Mouse (Mus musculus) 3134 (cell line): ENCODE measurements at regions not wholly inside any gene's neighbourhood (a gene's known extent, or its start where the extent isn't known, plus 50 kb on each side); places are given as distances from the start of the nearest gene placed in this dataset.

ENCODE experiments used
- DNase-seq: peaks from one replicate; pipeline ENCODE4 v3.0.0-alpha.2; 2011; ENCODE audit warnings: low spot score; ENCODE audit not compliant: insufficient read length; ENCODE audit errors: extremely low read depth

GRCm38 (mm10) chr4:137216908-137217497, 60.3 kb upstream of the Wnt4 start:
- no peak for DNase-seq

GRCm38 (mm10) chr4:137214573-137214972, 62.7 kb upstream of the Wnt4 start:
- no peak for DNase-seq

DNA sequence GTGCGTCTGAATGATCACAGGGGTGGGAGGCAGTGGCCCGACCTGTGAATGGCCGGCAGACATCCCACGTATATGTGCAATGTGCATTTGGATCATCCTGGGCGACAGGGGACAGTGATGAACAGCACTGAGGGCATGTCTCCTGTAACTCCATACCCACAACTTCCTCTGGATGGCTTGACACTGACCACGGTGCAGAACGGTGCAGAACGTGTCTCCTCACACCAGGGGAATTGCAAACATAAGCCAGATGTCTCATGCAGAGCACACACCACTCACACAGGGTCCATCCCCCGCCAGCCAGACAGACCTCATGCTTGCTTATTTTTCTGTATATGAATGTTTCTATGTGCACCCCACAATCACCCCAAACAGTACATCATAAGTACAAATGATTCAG, 64.4 kb upstream of the Wnt4 start:
- no peak for DNase-seq

- DNase-seq: peak; percentile 39
Measured at GRCm38 (mm10) chr4:137212106-137212505, 65.2 kb upstream of the Wnt4 start.

GRCm38 (mm10) chr4:137211288-137211687, 66.0 kb upstream of the Wnt4 start:
- DNase-seq: no peak

DNA sequence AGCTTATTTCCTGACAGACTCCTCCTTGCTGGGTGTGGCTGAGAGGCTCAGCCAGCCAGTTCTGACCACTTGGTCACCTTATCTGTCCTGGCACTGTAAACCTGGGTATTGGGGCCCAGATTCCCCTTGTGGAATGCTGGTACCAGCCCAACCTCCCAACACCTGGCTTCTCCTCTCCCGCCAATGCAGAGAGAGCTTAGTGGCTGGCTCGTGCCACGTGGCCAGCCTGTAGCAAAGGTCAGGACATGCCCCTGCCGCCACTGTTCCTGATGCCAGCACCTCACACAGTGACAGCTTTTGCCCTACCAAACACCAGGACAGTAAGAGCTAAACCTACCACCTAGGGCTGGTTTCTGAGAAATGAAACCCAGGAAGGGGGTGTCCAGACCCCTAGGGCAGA, 66.8 kb upstream of the Wnt4 start:
- no peak for DNase-seq

- DNase-seq: no peak
Measured at GRCm38 (mm10) chr4:137200968-137201367, 76.3 kb upstream of the Wnt4 start.

DNA sequence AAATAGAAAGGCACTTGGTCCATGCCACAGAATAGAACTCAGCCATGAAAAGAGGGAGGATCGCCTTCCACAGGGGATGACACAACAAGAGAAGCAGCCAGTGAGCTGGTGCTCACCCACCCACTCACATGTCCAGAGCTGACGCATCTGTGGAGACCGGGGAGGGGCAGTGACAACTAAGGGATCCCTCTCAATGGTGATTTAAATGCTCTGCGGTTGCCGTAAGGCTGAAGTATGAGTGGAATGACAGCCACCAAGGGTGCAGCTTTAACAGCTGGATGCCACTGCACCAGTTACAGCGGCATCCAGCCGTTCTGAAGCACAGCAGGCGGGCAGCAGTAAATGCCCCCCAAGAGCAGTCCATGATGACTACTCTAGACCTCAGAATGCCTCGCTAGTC, 76.9 kb upstream of the Wnt4 start:
- DNase-seq: peak; percentile 74

GRCm38 (mm10) chr4:137196491-137196974, 80.8 kb upstream of the Wnt4 start:
- DNase-seq: no peak

DNA sequence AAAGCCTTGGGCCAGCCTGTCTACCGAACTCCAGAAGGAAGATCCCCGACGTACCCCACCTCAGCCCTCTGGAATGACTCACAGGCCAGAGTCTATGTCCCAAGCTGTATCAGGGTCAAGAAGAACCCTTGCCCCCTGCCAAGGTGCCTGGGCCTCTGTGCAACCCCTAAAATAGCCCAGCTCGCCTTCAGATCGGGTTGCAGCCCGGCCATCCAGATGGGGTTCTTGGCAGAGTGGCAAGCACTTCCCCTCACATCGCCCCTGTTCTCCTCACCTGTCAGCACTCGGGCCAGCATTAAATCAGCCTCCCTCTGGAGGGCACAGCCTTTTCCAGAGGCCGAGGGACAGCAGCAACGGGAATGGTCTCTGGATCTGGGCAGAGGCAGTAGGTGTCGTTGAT, 83.2 kb upstream of the Wnt4 start:
- no peak for DNase-seq

DNA sequence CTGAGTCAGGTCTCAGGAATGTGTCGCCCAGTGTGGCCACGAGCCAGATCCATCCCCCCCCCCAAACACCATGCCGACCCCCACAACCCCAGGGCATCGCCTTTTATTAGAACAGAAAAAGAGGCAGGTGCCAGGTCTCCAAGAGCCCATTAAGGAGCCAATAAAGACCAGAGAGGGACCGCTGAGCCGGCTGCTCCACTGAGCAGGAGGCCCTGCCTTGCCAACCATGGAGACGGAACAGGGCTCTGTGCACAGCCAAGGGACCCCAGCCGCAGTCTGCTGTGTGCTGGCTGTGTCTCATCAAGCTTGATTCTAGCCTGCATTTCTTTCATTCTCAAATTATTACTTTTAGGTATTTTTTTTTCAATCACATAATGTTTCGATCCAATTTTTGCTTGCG, 86.7 kb upstream of the Wnt4 start:
- DNase-seq: no peak

DNA sequence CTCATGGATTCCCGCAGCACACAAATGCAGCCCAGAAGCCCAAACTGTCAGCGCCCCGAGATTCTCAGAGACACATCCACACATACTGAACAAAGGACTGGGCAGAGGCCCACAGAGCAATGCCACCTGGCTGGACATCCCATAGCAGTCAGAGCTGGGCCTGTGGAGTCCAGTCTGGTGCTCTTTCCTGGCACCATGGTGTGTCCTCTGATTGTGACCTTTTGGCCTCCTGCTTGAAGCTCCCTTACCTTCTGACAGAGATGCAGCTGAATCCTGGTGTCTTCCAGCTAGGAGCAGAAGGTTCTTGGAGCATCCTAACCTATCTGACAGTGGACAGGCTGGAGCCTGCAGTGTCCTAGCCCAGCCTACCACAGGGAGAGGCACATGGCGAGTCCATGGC, 87.5 kb upstream of the Wnt4 start:
- DNase-seq: no peak

- no peak for DNase-seq
Measured at GRCm38 (mm10) chr4:137189058-137189457, 88.2 kb upstream of the Wnt4 start.

GRCm38 (mm10) chr4:137187592-137187991, 89.7 kb upstream of the Wnt4 start:
- no peak for DNase-seq

DNA sequence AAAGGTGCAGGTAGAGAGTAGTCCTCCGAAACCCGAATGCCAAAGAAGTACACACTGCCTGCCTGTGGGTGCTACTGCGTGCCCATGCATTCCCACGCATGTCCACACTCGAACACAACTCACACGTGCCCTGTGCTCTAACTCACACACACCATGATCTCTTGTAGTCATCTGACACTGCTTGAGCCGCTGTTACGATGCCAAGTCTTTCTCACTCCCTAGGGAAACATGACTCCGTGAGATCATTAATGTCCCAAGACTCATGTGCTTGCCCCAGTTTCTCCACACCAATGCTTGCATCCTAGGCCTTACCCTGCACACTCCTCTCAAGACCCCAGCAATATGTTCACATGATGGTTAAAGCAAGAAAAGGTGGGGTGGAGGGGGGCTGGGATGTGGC, 90.2 kb upstream of the Wnt4 start:
- no peak for DNase-seq

DNA sequence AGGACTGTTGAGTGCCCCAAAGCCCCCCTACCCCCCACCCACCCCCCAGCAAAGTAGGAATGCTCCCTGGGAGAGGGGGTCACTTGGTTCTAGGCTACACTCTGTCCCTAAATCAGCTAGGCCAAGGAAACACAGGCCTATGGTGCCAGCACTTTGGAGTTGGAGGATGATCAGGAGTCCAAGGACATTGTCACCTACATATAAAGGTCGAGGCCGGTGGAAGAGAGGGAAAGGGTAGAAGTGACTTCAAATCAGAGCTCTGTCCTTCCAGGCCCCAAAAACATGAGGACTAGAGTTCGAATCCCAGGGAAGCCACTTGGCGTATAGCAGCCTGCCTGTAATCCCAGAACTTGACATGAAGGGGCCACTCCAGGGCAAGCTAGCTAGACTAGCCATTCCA, 92.3 kb upstream of the Wnt4 start:
- no peak for DNase-seq

GRCm38 (mm10) chr4:137183181-137183850, 94.0 kb upstream of the Wnt4 start:
- DNase-seq: no peak

- DNase-seq: no peak
Measured at GRCm38 (mm10) chr4:137182547-137182946, 94.7 kb upstream of the Wnt4 start.

DNA sequence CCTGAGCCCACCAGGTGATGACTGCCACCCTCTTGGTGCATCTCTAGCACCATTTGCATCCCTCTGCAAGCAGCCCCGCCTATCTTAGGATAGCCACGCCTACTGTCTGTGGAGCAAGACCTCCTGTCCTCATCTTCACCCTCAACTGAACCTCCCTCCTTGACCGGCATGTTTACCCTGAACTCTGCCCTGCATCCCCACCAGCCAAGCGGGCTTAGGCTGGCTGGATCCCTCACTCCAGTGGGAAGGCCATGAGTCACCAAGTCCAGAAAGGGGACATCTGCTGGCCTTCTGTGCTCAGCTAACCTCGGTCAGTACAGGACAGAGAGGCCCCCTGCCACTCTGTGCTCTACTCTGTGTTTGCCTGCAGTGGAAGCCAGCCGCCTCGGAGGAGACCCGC, 96.0 kb upstream of the Wnt4 start:
- no peak for DNase-seq

GRCm38 (mm10) chr4:137180083-137180482, 97.2 kb upstream of the Wnt4 start:
- DNase-seq: no peak

GRCm38 (mm10) chr4:137178833-137179232, 98.5 kb upstream of the Wnt4 start:
- no peak for DNase-seq

DNA sequence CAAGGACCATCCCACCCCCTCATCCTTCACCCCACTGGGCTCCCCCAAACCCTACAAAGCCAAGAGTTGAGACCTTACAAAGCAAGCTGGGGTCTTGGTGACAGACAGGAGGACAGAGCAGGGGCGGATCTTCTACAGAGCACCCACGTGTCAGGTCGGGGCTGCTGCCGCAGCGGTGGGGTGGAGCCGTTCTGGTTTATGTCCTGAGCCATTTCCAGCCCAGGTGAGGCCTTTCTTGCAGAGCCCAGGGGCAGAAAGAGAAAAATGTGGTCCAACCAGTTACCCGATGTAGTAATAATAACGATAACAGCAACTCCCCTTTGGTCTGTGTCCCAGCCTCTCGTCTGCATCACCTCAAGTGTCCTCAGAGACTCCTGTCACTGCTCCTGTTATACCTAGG, 112.4 kb upstream of the Wnt4 start:
- no peak for DNase-seq

DNA sequence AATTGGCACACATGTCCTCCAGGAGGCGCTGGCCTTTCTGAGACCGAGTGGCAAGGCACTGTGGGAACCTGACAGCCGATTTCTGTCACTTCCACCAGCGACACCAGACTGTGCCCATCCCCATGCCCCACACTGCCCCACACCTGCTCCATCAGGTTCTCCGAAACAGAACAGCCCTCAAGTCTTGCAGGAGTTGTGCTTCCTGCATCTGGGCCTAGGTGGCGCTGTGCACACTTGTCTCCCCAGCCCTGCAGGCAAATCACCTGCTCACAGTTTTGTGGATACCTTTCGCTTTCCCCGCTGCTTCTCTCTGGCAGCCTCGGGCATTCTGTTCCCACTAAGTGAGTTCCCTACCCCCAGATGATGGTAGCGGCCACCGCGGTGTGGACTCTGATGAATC, 112.9 kb upstream of the Wnt4 start:
- DNase-seq: peak; percentile 59
